Mouse (Mus musculus): ENCODE measurements at regions not wholly inside any gene's neighbourhood (a gene's known extent, or its start where the extent isn't known, plus 50 kb on each side); places are given as distances from the start of the nearest gene placed in this dataset.
A peak's percentile ranks its signal among the peaks of the same experiment; 100 is the strongest.

GRCm38 (mm10) chr1:71948686-71949085 lies 263.4 kb downstream of the Mreg start:
- whole genome bisulfite sequencing: 91% methylated on average over 4 of the region's 4 CpGs
- H3K4me1 ChIP-seq: no peaks in the 10 kb centered on the region
- no peak overlapping the region for H3K4me3 ChIP-seq
- no peaks in the 10 kb centered on the region for H3K9me3 ChIP-seq
- H3K27ac ChIP-seq: no peak overlapping the region
- no peaks in the 10 kb centered on the region for H3K36me3 ChIP-seq
- peak; percentile 51 for DNase-seq (ENCODE audit: low spot score)
- no peaks in the 10 kb centered on the region for H3K27me3 ChIP-seq (ENCODE audit: insufficient read depth, poor library complexity, severe bottlenecking)

DNA sequence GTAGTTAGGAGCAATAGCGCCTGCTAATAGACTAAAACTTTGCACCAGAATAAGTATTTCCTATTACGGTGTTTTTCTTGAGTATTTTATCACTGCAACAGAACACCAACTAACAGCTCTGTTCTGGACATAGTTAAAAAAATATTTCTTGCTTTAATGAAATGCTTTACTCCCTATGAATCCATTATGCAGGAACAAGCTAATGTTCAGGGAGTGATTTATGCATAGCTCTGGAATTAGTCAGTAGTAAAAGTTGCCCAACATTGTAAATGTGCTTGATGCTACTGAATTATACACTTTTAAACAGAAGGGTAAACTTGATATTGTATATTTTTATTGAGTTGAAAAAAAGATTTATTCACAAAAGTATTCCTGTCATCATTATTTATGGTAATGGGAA lies 264.6 kb downstream of the Mreg start:
- DNase-seq (ENCODE audit: low spot score): no peak
- Histone ChIP-seq H3K4me1 (no peaks in the 10 kb centered on the region), H3K27ac (no peak overlapping the region), H3K9me3 (no peaks in the 10 kb centered on the region), H3K4me3 (no peak overlapping the region), H3K27me3 (ENCODE audit: insufficient read depth, poor library complexity, severe bottlenecking) (no peaks in the 10 kb centered on the region), H3K36me3 (no peaks in the 10 kb centered on the region)
- WGBS: 92% methylated on average over 2 of the region's 2 CpGs

DNA sequence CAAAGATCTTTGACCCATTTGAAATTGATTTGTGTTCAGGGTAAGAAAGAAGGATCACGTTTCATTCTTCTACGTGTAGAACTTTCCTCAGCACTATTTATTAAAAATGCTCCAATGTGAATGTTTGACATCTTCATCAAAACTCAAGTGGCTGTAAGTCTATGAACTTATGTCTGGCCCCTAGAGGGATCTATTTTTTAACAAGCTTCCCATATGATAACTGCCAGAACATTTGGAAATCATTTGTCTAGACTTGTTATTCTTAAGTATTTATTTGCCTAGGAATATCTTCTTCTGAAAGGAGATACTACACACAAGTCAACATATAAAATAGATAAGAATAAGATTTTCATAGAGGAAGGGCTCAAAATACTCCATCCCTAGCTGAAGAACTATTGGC lies 265.2 kb downstream of the Mreg start:
- no peak for DNase-seq (ENCODE audit: low spot score)
- Histone ChIP-seq H3K27ac (no peak overlapping the region), H3K9me3 (no peaks in the 10 kb centered on the region), H3K4me1 (no peaks in the 10 kb centered on the region), H3K36me3 (no peaks in the 10 kb centered on the region), H3K4me3 (no peak overlapping the region), H3K27me3 (ENCODE audit: insufficient read depth, poor library complexity, severe bottlenecking) (no peaks in the 10 kb centered on the region)
- 78% methylated on average over 2 of the region's 2 CpGs for WGBS

DNA sequence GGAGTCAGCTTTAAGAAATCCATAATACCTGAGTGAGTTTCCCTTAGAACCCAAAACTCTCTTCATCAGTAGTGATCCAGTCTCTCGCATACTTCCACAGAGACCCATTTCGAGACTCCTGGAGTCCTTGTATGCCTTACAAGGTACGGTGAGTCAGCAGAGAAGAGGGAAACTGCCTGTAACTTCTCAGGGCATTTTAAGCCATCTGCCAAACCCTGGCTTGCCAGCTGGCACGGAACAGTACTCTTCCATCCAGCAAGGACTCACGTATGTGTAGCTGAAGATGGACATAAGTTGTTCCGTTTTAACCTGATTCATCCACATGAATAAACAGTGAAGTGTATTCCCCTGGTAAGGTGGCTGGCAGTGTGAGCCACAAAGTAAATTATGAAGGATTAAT lies 267.0 kb downstream of the Mreg start:
- Histone ChIP-seq H3K36me3 (no peaks in the 10 kb centered on the region), H3K4me3 (no peak overlapping the region), H3K27me3 (ENCODE audit: insufficient read depth, poor library complexity, severe bottlenecking) (no peaks in the 10 kb centered on the region), H3K9me3 (no peaks in the 10 kb centered on the region), H3K4me1 (peaks cover 2% of the 10 kb centered on the region; the same call in 1 of the 2 replicates), H3K27ac (no peak overlapping the region)
- WGBS: 84% methylated on average over 6 of the region's 6 CpGs
- no peak for DNase-seq (ENCODE audit: low spot score)

DNA sequence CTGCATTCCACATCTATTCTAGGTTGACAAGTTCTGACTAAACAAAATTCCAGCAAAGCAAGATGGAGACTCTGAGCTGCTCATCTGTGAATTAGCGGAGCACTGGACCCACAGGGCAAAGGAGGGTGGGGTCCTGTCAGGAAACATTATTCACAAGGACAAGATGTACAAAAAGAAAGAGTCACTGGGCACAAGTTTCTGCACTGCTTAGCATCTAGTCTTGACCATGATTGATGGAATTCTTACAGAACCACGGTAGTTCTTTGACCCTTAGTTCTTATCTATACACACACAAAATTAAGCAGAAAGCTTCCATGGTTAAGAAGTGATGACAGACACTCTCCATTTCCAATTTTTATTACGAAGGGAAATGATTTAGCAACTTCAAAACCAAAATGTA lies 267.6 kb downstream of the Mreg start:
- H3K4me3 ChIP-seq: no peak overlapping the region
- no peak overlapping the region for H3K27ac ChIP-seq
- peaks cover 2% of the 10 kb centered on the region; the same call in 1 of the 2 replicates for H3K4me1 ChIP-seq
- WGBS: 47% methylated on average over 3 of the region's 3 CpGs
- no peak for DNase-seq (ENCODE audit: low spot score)
- H3K27me3 ChIP-seq (ENCODE audit: insufficient read depth, poor library complexity, severe bottlenecking): no peaks in the 10 kb centered on the region
- H3K36me3 ChIP-seq: no peaks in the 10 kb centered on the region
- H3K9me3 ChIP-seq: no peaks in the 10 kb centered on the region

DNA sequence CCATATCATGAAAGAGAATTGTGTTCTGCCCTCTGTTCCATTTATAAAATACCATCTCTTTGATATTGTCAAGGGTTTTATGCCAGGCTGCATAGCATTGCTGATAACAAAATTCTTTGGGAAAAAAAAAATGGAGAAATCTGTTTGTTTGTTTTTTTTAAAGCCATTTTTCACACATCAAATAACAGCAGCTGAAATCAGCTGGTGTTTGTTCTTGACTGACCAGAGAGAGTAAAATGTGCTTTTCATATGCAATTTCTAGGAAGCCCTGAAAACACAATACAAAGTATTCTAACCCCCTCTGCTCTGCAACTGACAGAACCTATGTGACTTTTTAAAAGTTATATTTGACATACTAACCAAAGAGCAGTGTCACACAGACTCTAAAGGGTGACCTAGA lies 270.0 kb downstream of the Mreg start:
- H3K9me3 ChIP-seq: no peaks in the 10 kb centered on the region
- no peaks in the 10 kb centered on the region for H3K36me3 ChIP-seq
- peaks cover 15% of the 10 kb centered on the region for H3K4me1 ChIP-seq
- DNase-seq (ENCODE audit: low spot score): no peak
- H3K27ac ChIP-seq: no peak overlapping the region
- no peak overlapping the region for H3K4me3 ChIP-seq
- no peaks in the 10 kb centered on the region for H3K27me3 ChIP-seq (ENCODE audit: insufficient read depth, poor library complexity, severe bottlenecking)

DNA sequence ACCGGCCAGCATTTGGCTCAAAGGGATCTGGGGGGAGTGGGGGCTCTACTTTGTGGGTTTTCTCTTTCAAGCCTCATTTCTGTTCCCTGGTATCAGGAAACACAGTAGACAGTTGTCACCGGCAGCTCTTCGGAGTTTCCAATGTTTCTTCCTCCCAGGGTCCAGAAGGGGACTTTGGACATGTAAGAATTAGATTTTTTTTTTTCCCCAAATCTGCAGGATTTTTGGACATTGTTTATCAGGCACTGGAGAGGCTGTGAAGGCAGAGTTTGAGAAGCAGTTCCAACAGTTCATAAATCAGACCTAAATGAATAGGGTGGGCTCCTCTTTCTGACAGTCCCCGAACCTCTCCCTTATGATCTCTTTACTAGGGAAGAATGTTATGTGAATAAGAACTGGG lies 270.4 kb downstream of the Mreg start:
- no peak for DNase-seq (ENCODE audit: low spot score)
- Histone ChIP-seq H3K4me1 (peaks cover 18% of the 10 kb centered on the region), H3K9me3 (no peaks in the 10 kb centered on the region), H3K36me3 (no peaks in the 10 kb centered on the region), H3K27me3 (ENCODE audit: insufficient read depth, poor library complexity, severe bottlenecking) (no peaks in the 10 kb centered on the region), H3K4me3 (no peak overlapping the region), H3K27ac (no peak overlapping the region)
- WGBS: 69% methylated on average over 4 of the region's 4 CpGs

GRCm38 (mm10) chr1:71940900-71941299 lies 271.2 kb downstream of the Mreg start:
- no peaks in the 10 kb centered on the region for H3K9me3 ChIP-seq
- no peaks in the 10 kb centered on the region for H3K27me3 ChIP-seq (ENCODE audit: insufficient read depth, poor library complexity, severe bottlenecking)
- H3K4me3 ChIP-seq: no peak overlapping the region
- H3K27ac ChIP-seq: no peak overlapping the region
- DNase-seq (ENCODE audit: low spot score): no peak
- H3K4me1 ChIP-seq: peaks cover 26% of the 10 kb centered on the region
- WGBS: 57% methylated on average over 4 of the region's 4 CpGs
- H3K36me3 ChIP-seq: no peaks in the 10 kb centered on the region

DNA sequence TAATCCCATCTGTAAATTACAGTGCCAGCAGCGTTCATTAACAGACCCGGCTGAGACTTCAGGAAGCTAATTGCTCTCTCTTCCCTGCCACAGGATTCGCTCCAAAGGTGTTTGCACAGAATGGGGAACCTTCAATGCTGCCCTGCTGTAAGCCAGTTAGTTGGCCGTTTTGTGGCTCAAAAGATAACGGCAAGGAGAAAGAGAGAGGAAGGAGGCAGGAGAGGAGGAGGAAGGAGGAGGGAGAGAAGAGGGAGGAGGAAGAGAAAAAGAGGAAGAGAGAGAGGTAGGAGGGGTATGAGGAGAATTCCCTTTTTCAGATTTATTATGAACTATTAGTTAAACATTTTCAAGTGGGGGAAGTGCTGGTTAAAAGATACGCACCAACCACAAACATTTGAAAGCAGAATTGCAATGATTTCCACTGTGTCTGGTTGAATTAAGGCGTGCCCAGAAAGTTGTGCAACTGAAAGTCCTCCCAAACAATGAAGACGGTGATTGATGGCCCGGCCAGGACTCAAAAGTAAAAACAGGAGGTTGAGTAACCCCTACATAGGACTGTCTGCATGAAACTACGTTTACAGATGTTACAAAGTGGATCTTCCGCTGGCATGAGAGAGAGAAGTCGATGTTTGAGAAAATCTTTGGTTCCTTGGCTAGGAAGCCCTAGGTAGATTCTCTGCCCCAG lies 273.6 kb downstream of the Mreg start:
- DNase-seq (ENCODE audit: low spot score): no peak
- Histone ChIP-seq H3K27me3 (ENCODE audit: insufficient read depth, poor library complexity, severe bottlenecking) (no peaks in the 10 kb centered on the region), H3K27ac (peak overlapping the region; percentile 62; the same call in 1 of the 2 replicates), H3K4me3 (no peak overlapping the region), H3K36me3 (no peaks in the 10 kb centered on the region), H3K9me3 (no peaks in the 10 kb centered on the region), H3K4me1 (peaks cover 26% of the 10 kb centered on the region)
- WGBS: 44% methylated on average over 12 of the region's 12 CpGs

DNA sequence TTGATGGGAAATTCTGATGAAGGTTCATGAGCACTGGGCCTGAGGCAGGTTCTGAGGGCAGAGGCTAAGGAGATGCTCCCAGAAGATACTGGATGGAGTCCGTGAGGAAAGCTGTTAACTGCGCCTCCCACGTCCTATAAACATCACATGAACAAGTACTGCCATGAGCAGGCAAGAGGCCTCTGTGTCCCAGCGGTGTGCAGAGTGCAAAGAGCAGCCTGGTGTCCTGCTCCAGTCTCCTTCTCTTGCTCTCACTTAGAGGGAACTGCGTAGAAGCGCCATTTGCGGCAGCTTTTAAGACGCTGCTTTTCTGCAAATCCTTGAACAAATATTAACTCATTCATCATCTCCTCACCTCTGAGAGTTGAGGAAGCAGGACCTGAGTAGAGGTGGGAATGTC lies 274.2 kb downstream of the Mreg start:
- DNase-seq (ENCODE audit: low spot score): no peak
- Histone ChIP-seq H3K27ac (peak overlapping the region; percentile 62; the same call in 1 of the 2 replicates), H3K4me1 (peaks cover 26% of the 10 kb centered on the region), H3K36me3 (no peaks in the 10 kb centered on the region), H3K9me3 (no peaks in the 10 kb centered on the region), H3K4me3 (no peak overlapping the region), H3K27me3 (ENCODE audit: insufficient read depth, poor library complexity, severe bottlenecking) (no peaks in the 10 kb centered on the region)
- WGBS: 40% methylated on average over 8 of the region's 8 CpGs

DNA sequence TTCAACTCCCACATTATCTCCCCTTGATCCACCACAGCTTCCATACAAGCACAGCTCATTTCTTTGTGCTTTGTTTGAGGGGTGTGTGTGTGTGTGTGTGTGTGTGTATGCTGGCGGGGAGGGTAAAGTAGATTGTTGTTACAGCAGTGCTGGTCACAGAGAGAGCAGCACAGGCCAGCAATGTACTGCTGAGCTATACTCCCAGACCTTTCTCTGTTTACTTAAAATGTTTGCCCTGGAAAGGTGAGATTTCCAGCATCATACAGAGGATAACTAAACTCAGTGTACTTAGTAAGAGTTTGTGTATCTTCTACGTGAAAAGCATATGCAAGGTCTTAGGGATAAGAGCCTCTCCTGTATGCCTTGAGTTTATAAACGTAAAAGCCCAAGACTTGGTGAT lies 274.9 kb downstream of the Mreg start:
- Histone ChIP-seq H3K9me3 (no peaks in the 10 kb centered on the region), H3K4me1 (peaks cover 26% of the 10 kb centered on the region), H3K27me3 (ENCODE audit: insufficient read depth, poor library complexity, severe bottlenecking) (no peaks in the 10 kb centered on the region), H3K4me3 (no peak overlapping the region), H3K36me3 (no peaks in the 10 kb centered on the region), H3K27ac (no peak overlapping the region)
- DNase-seq (ENCODE audit: low spot score): peak; percentile 76
- 48% methylated on average over 3 of the region's 3 CpGs for WGBS

DNA sequence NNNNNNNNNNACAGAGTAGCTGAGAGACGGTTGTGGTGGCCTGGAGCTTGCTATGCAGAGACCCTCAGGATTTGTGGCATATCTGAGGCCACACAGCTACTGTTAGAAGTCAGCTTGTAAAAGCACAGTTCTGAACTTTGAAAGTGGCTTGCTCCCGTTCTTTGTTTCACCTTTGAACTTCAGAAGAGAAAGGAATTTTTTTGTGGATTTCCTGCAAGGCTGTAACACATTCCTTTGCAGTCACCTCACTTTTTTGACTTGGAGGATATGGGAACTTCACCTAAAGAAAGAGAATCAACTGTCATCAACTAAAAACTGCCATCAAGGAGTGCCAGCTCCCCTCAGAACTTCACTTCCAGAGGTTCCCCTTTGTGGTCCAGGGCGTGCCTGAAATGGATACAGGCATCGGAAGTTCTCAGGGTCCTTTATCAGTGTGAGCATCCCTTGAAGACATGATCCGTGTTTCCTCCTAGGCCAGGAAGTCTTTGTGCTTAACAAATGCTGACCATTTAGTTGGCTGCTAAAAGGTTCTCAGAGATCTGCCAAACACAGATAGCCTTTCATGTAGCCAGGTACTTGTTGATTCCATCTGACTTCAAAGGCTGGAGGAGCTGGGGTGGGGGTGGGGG lies 275.5 kb downstream of the Mreg start:
- DNase-seq (ENCODE audit: low spot score): no peak
- H3K27ac ChIP-seq: peak overlapping the region; percentile 66
- no peaks in the 10 kb centered on the region for H3K27me3 ChIP-seq (ENCODE audit: insufficient read depth, poor library complexity, severe bottlenecking)
- no peak overlapping the region for H3K4me3 ChIP-seq
- H3K4me1 ChIP-seq: peaks cover 26% of the 10 kb centered on the region
- no peaks in the 10 kb centered on the region for H3K36me3 ChIP-seq
- 15% methylated on average over 5 of the region's 5 CpGs for WGBS
- no peaks in the 10 kb centered on the region for H3K9me3 ChIP-seq

GRCm38 (mm10) chr1:71925501-71925900 lies 272.5 kb upstream of the Fn1 start:
- Histone ChIP-seq H3K27ac (no peak overlapping the region), H3K9me3 (no peaks in the 10 kb centered on the region), H3K36me3 (no peaks in the 10 kb centered on the region), H3K27me3 (ENCODE audit: insufficient read depth, poor library complexity, severe bottlenecking) (no peaks in the 10 kb centered on the region), H3K4me3 (no peak overlapping the region), H3K4me1 (no peaks in the 10 kb centered on the region)
- no peak for DNase-seq (ENCODE audit: low spot score)
- 92% methylated on average over 2 of the region's 2 CpGs for WGBS

GRCm38 (mm10) chr1:71924884-71925283 lies 271.9 kb upstream of the Fn1 start:
- no peaks in the 10 kb centered on the region for H3K36me3 ChIP-seq
- WGBS: 52% methylated on average over 1 of the region's 1 CpGs
- no peak overlapping the region for H3K27ac ChIP-seq
- H3K4me1 ChIP-seq: no peaks in the 10 kb centered on the region
- H3K9me3 ChIP-seq: no peaks in the 10 kb centered on the region
- H3K27me3 ChIP-seq (ENCODE audit: insufficient read depth, poor library complexity, severe bottlenecking): no peaks in the 10 kb centered on the region
- H3K4me3 ChIP-seq: no peak overlapping the region
- no peak for DNase-seq (ENCODE audit: low spot score)
